8 mouse cellular contexts compared by ENCODE assay signal in the genomic region with DNA sequence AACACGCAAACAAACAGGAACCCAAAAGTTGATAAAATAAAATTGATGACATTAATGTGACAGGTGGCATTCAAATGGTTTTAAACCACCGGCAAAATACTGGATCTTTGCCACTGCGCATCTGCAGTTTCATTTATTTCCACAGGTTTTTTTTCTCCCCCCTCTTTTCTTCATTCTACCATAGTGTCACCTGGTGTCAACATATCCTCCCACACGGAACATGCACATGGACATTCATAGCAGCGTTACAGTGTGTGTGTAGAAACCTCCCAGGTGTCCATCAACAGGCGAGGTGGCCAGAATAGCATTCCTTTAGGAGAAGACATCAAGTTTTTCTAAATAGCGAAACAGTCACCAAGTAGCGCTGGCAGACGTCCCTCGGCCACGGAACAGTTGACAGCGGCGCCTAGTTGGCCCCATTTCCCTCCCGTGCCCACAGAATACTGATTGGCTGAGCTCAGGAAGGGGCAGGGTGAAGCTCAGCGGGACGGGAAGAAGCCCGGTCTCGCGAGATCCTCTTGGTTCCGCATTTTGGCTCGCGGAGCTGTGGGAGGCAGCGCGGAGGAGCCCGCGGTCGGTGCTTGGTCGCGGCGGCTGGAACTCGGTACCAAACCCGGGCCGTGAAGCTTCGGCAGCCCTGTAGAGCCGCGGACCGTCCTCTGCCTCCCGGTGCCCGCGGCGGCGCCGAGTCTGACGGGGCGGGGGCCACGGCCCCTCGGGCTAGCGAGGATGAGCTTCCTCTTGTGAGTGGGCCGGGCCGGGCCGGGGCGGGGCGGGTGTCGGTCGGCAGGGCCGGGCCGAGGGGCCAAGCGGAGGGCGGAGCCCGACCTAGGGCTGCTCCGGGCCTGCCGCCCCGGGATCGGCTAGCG. TPM values are rescaled to one million over a fixed set of nuclear protein-coding genes. Genes with fewer than 3 reads are reported as not detected.
A peak's percentile ranks its signal among the peaks of the same experiment; 100 is the strongest.
DNase-seq lines count a peak whose midpoint lies in the region; ATAC-seq and TF ChIP-seq lines count a peak whose summit lies in the region.

A gene (minus strand): TSS at position 384 of the 869 bp plus-strand sequence.
A gene (plus strand): TSS at position 492 of the 869 bp plus-strand sequence.

- peak within 1 kb of the TSS; percentile 96 for H3K9ac ChIP-seq in CH12.LX (ENCODE audit: insufficient read depth, low read depth)
- H3K9ac ChIP-seq in forebrain, embryonic 11.5 days (ENCODE audit: low read length): peak within 1 kb of the TSS; percentile 78
- peak within 1 kb of the TSS; percentile 93 for H3K9ac ChIP-seq in heart, embryonic 16.5 days (ENCODE audit: low read length)
- H3K9ac ChIP-seq in liver, embryonic 15.5 days: peak within 1 kb of the TSS; percentile 95
- H3K9ac ChIP-seq in neural tube, embryonic 12.5 days: peak within 1 kb of the TSS; percentile 96

- no peak for TF ChIP-seq RAD21 in CH12.LX (IDR thresholded peaks at IDR 0.05; ENCODE audit: low read depth, low read length)

- ATAC-seq in forebrain, embryonic 11.5 days (replicated peaks; ENCODE audit: low FRiP score): peak; percentile 97
- peak; percentile 98 for ATAC-seq in heart, embryonic 16.5 days (replicated peaks; ENCODE audit: extremely low read depth, insufficient read depth, low FRiP score)
- ATAC-seq in liver, embryonic 15.5 days (ENCODE audit: insufficient read depth): peak; percentile 98
- peak; percentile 98 for ATAC-seq in neural tube, embryonic 12.5 days (ENCODE audit: low FRiP score, low read depth)

- H3K4me2 ChIP-seq in CH12.LX (ENCODE audit: insufficient read depth, low read depth, poor library complexity, severe bottlenecking): peak within 1 kb of the TSS; percentile 99
- peak within 1 kb of the TSS; percentile 63 for H3K4me2 ChIP-seq in forebrain, embryonic 11.5 days (ENCODE audit: low read depth, low read length, severe bottlenecking)
- peak within 1 kb of the TSS; percentile 89 for H3K4me2 ChIP-seq in heart, embryonic 16.5 days (ENCODE audit: low read depth, low read length)
- H3K4me2 ChIP-seq in liver, embryonic 15.5 days: peak within 1 kb of the TSS; percentile 75
- peak within 1 kb of the TSS; percentile 83 for H3K4me2 ChIP-seq in neural tube, embryonic 12.5 days (replicated peaks)

- H3K36me3 ChIP-seq in CH12.LX (replicated peaks in 1 of 2; ENCODE audit: control insufficient read depth in 1 of 2, insufficient read depth in 1 of 2, low read length in 1 of 2): peaks cover 21 to 29% of the 10 kb centered on the region in 2 experiments
- peaks cover 2% of the 10 kb centered on the region; the same call in 1 of the 2 replicates for H3K36me3 ChIP-seq in forebrain, embryonic 11.5 days (ENCODE audit: control insufficient read depth, insufficient read depth, low read length)
- H3K36me3 ChIP-seq in heart, embryonic 16.5 days (ENCODE audit: control insufficient read depth, insufficient read depth): peaks cover 11% of the 10 kb centered on the region
- peaks cover 33% of the 10 kb centered on the region for H3K36me3 ChIP-seq in liver, embryonic 15.5 days (replicated peaks)
- H3K36me3 ChIP-seq in neural tube, embryonic 12.5 days: peaks cover 7% of the 10 kb centered on the region

- no peaks in the 10 kb centered on the region for H3K27me3 ChIP-seq in CH12.LX (replicated peaks)
- no peaks in the 10 kb centered on the region for H3K27me3 ChIP-seq in forebrain, embryonic 11.5 days (ENCODE audit: control insufficient read depth, insufficient read depth, low read length)
- H3K27me3 ChIP-seq in heart, embryonic 16.5 days (ENCODE audit: control insufficient read depth, insufficient read depth, low read length): no peaks in the 10 kb centered on the region
- H3K27me3 ChIP-seq in liver, embryonic 15.5 days: no peaks in the 10 kb centered on the region
- H3K27me3 ChIP-seq in neural tube, embryonic 12.5 days (replicated peaks): no peaks in the 10 kb centered on the region

- under 1% methylated on average over 63 of the region's 65 CpGs for WGBS in forebrain, embryonic 11.5 days
- WGBS in heart, embryonic 16.5 days: 1% methylated on average over 64 of the region's 65 CpGs
- WGBS in liver, embryonic 15.5 days (ENCODE audit: insufficient replicate concordance): under 1% methylated on average over 65 of the region's 65 CpGs
- 1% methylated on average over 65 of the region's 65 CpGs for WGBS in neural tube, embryonic 12.5 days

- peak; percentile 98 for TF ChIP-seq POLR2A in CH12.LX (IDR thresholded peaks at IDR 0.05; ENCODE audit: low read depth, low read length)

- peak within 1 kb of the TSS; percentile 87 for H3K27ac ChIP-seq in CH12.LX (ENCODE audit: insufficient read depth, low read depth)
- peak within 1 kb of the TSS; percentile 63; the same call in 1 of the 2 replicates for H3K27ac ChIP-seq in forebrain, embryonic 11.5 days (ENCODE audit: low read depth, low read length)
- H3K27ac ChIP-seq in heart, embryonic 16.5 days (ENCODE audit: low read length): peak within 1 kb of the TSS; percentile 94
- H3K27ac ChIP-seq in liver, embryonic 15.5 days (replicated peaks): peak within 1 kb of the TSS; percentile 99
- H3K27ac ChIP-seq in neural tube, embryonic 12.5 days: peak within 1 kb of the TSS; percentile 88

- H3K4me1 ChIP-seq in CH12.LX (ENCODE audit: control insufficient read depth in 1 of 2, insufficient read depth in 2 of 2): peaks cover 15 to 48% of the 10 kb centered on the region in 2 experiments
- no peaks in the 10 kb centered on the region for H3K4me1 ChIP-seq in forebrain, embryonic 11.5 days (replicated peaks; ENCODE audit: control insufficient read depth, insufficient read depth, low read length)
- peaks cover 13% of the 10 kb centered on the region for H3K4me1 ChIP-seq in heart, embryonic 16.5 days (ENCODE audit: control insufficient read depth, insufficient read depth, low read length)
- H3K4me1 ChIP-seq in liver, embryonic 15.5 days (replicated peaks): peaks cover 38% of the 10 kb centered on the region
- H3K4me1 ChIP-seq in neural tube, embryonic 12.5 days: peaks cover 11% of the 10 kb centered on the region

- peak within 1 kb of the TSS; percentile 85 to 94 (median 93) for H3K4me3 ChIP-seq in CH12.LX (replicated peaks in 1 of 3; ENCODE audit: low read depth in 2 of 3, low read length in 2 of 3, poor library complexity in 1 of 3)
- peak within 1 kb of the TSS; percentile 62 for H3K4me3 ChIP-seq in forebrain, embryonic 11.5 days (ENCODE audit: low read depth, low read length)
- peak within 1 kb of the TSS; percentile 89 for H3K4me3 ChIP-seq in heart, embryonic 16.5 days (ENCODE audit: low read length)
- peak within 1 kb of the TSS; percentile 91 for H3K4me3 ChIP-seq in liver, embryonic 15.5 days (replicated peaks)
- peak within 1 kb of the TSS; percentile 82 for H3K4me3 ChIP-seq in neural tube, embryonic 12.5 days

- no peaks in the 10 kb centered on the region for H3K9me3 ChIP-seq in CH12.LX (replicated peaks; ENCODE audit: low read length)
- H3K9me3 ChIP-seq in forebrain, embryonic 11.5 days (ENCODE audit: control insufficient read depth, low read length): no peaks in the 10 kb centered on the region
- no peaks in the 10 kb centered on the region for H3K9me3 ChIP-seq in heart, embryonic 16.5 days (replicated peaks; ENCODE audit: control insufficient read depth, low read length)
- H3K9me3 ChIP-seq in liver, embryonic 15.5 days (replicated peaks): no peaks in the 10 kb centered on the region
- no peaks in the 10 kb centered on the region for H3K9me3 ChIP-seq in neural tube, embryonic 12.5 days

- TF ChIP-seq CTCF in CH12.LX (conservative IDR thresholded peaks at IDR 0.05 in 1 of 2, IDR thresholded peaks at IDR 0.05 in 1 of 2; ENCODE audit: low read depth in 2 of 2, low read length in 2 of 2): no peak

- TF ChIP-seq EP300 in CH12.LX (IDR thresholded peaks at IDR 0.05; ENCODE audit: low read length): no peak

- peaks cover 59% of the 10 kb centered on the region for H3K79me2 ChIP-seq in CH12.LX (replicated peaks; ENCODE audit: control insufficient read depth, extremely low read depth, insufficient read depth, poor library complexity, severe bottlenecking)

- dilution Hi-C loops in CH12.LX (cut with MboI; ENCODE audit: extremely low pct_ligation_motif_present, extremely low pct_unique_long_range_greater_than_20kb, low sequenced_read_pairs): no loop called here

- peak; percentile 97 for DNase-seq in CH12.LX (ENCODE audit: extremely low read depth)
- DNase-seq in c-Kit-positive CD71-positive TER-119-negative erythroid progenitor cells, embryonic 14.5 days (ENCODE audit: low read depth): peak; percentile 94
- peak; percentile 96 for DNase-seq in forebrain, embryonic 11.5 days (ENCODE audit: low spot score)
- DNase-seq in kidney, postnatal 36 days: peak; percentile 97 to 98
- DNase-seq in telencephalon, adult 2 months (ENCODE audit: low read depth, low spot score): peak; percentile 94

- in situ Hi-C loops in CH12.LX (cut with MboI; ENCODE audit: low pct_ligation_motif_present, low pct_unique_long_range_greater_than_20kb, low sequenced_read_pairs): no loop called here

TF ChIP-seq in CH12.LX, 34 proteins besides CTCF, POLR2A, EP300 and RAD21 (continues in another document):
- TF ChIP-seq ELF1 (IDR thresholded peaks at IDR 0.05; ENCODE audit: low read depth, low read length) (peak; percentile 95), PAX5 (IDR thresholded peaks at IDR 0.05; ENCODE audit: low read length) (no peak), JUN (IDR thresholded peaks at IDR 0.05; ENCODE audit: insufficient read depth, low read depth, low read length) (no peak), UBTF (IDR thresholded peaks at IDR 0.05; ENCODE audit: low read depth, low read length) (peak; percentile 58; the same call in 1 of the 2 replicates), ZNF384 (IDR thresholded peaks at IDR 0.05; ENCODE audit: low read depth, low read length) (peak; percentile 50; the same call in 1 of the 2 replicates), BHLHE40 (IDR thresholded peaks at IDR 0.05; ENCODE audit: low read depth, low read length) (peak; percentile 79)

RNA-seq across cellular contexts. Expression of the first gene that starts in this region (rescaled TPM):
- total RNA-seq in CH12.LX (2012; rRNA removed) (227 and 351 TPM in 2 replicates), CH12.LX (2014; rRNA removed) (281 and 286 TPM in 2 replicates)
- polyA plus RNA-seq in CH12.LX (2012; ENCODE audit: insufficient read length, low read depth): 317 and 327 TPM in 2 replicates
- polyA plus RNA-seq in forebrain, embryonic 11.5 days (2014; fragmentation: Nextera tagmentation; extraction: Ambion mirVana): 48.0 and 48.1 TPM in 2 replicates
- 26.9 and 28.3 TPM in 2 replicates for polyA plus RNA-seq in heart, embryonic 16.5 days (2015; fragmentation: Nextera tagmentation; extraction: Ambion mirVana)
- 61.6 and 67.8 TPM in 2 replicates for polyA plus RNA-seq in liver, embryonic 15.5 days (2015; fragmentation: Nextera tagmentation; extraction: Ambion mirVana)
- polyA plus RNA-seq in neural tube, embryonic 12.5 days (2016; fragmentation: Nextera tagmentation; extraction: Ambion mirVana): 30.8 and 33.1 TPM in 2 replicates

RNA-seq across cellular contexts. Expression of the second gene that starts in this region (rescaled TPM):
- total RNA-seq in CH12.LX (2012; rRNA removed) (82.6 and 85.5 TPM in 2 replicates), CH12.LX (2014; rRNA removed) (182 and 200 TPM in 2 replicates)
- polyA plus RNA-seq in CH12.LX (2012; ENCODE audit: insufficient read length, low read depth): 82.4 and 99.8 TPM in 2 replicates
- 69.7 TPM in 2 replicates for polyA plus RNA-seq in forebrain, embryonic 11.5 days (2014; fragmentation: Nextera tagmentation; extraction: Ambion mirVana)
- 35.4 and 35.8 TPM in 2 replicates for polyA plus RNA-seq in heart, embryonic 16.5 days (2015; fragmentation: Nextera tagmentation; extraction: Ambion mirVana)
- 34.9 and 35.9 TPM in 2 replicates for polyA plus RNA-seq in liver, embryonic 15.5 days (2015; fragmentation: Nextera tagmentation; extraction: Ambion mirVana)
- polyA plus RNA-seq in neural tube, embryonic 12.5 days (2016; fragmentation: Nextera tagmentation; extraction: Ambion mirVana): 46.4 and 48.5 TPM in 2 replicates

Comparison
In these comparisons a context has a peak if more than half of its experiments do, and no peak if none do; other contexts are left out.
1. Peak in every context shown above with its lines: DNase-seq, ATAC-seq, H3K4me3 ChIP-seq and H3K27ac ChIP-seq.